Mouse (Mus musculus) ovary, postnatal 10 days (tissue): ENCODE measurements around the gene Lin9.
"Not testable (repeated sequence)": the region's sequence is repeated elsewhere in the genome, so short reads cannot be mapped to it uniquely, and the experiment has no call there.

Source experiments
- DNase-seq: peaks from one replicate; pipeline ENCODE4 v3.0.0; 2022; ENCODE audit warnings: low spot score

The Lin9 gene

GRCm38 (mm10) chr1:180641137-180641517, at the start of gene Lin9:
Lin9 (plus strand) TSS chr1:180641150.
- peak; percentile 95 for DNase-seq

- no peak for DNase-seq
These were observed 40.4 kb upstream of the Lin9 start for GRCm38 (mm10) chr1:180600578-180600977.

GRCm38 (mm10) chr1:180601806-180602205, 39.1 kb upstream of the Lin9 start:
- no peak for DNase-seq

GRCm38 (mm10) chr1:180604579-180604978, 36.4 kb upstream of the Lin9 start:
- no peak for DNase-seq

- no peak for DNase-seq
These were observed 34.8 kb upstream of the Lin9 start for GRCm38 (mm10) chr1:180606106-180606505.

- no peak for DNase-seq
These were observed 34.0 kb upstream of the Lin9 start for GRCm38 (mm10) chr1:180606796-180607577.

GRCm38 (mm10) chr1:180607578-180607879, 33.4 kb upstream of the Lin9 start:
- no peak for DNase-seq

- not testable (repeated sequence) for DNase-seq
These were observed 29.1 kb upstream of the Lin9 start for GRCm38 (mm10) chr1:180611842-180612241.

- no peak for DNase-seq
These were observed 24.2 kb upstream of the Lin9 start for GRCm38 (mm10) chr1:180616762-180617161.

- DNase-seq, result no peak
These were observed 18.6 kb upstream of the Lin9 start for GRCm38 (mm10) chr1:180622389-180622788.

GRCm38 (mm10) chr1:180623911-180624310, 17.0 kb upstream of the Lin9 start:
- no peak for DNase-seq

GRCm38 (mm10) chr1:180626141-180626540, 14.8 kb upstream of the Lin9 start:
- DNase-seq, result no peak

- DNase-seq, result not testable (repeated sequence)
These were observed 3.2 kb upstream of the Lin9 start for GRCm38 (mm10) chr1:180637796-180638195.

- DNase-seq, result no peak
These were observed 1.2 kb upstream of the Lin9 start for GRCm38 (mm10) chr1:180639416-180640401.

- DNase-seq, result peak; percentile 29
These were observed 285 bp upstream of the Lin9 start for GRCm38 (mm10) chr1:180640605-180641125.

GRCm38 (mm10) chr1:180641518-180642227, 723 bp downstream of the Lin9 start:
- DNase-seq, result peak; percentile 8

GRCm38 (mm10) chr1:180642228-180642564, 1.2 kb downstream of the Lin9 start:
- DNase-seq, result no peak

- DNase-seq, result no peak
These were observed 50.3 kb downstream of the Lin9 start for GRCm38 (mm10) chr1:180691284-180691683.

GRCm38 (mm10) chr1:180696626-180697352, 55.8 kb downstream of the Lin9 start, which contains the start of gene Mixl1:
Mixl1 (minus strand) TSS chr1:180697034.
- DNase-seq, result no peak

GRCm38 (mm10) chr1:180698063-180698462, 57.1 kb downstream of the Lin9 start:
- no peak for DNase-seq

GRCm38 (mm10) chr1:180703400-180703799, 62.5 kb downstream of the Lin9 start:
- no peak for DNase-seq
